Mouse (Mus musculus): Measurements from ENCODE around the gene Fubp3.

Fubp3 gene

GRCm38 (mm10) chr2:31633531-31633930 is 61.1 kb downstream of the Fubp3 start:
- no peak for DNase-seq

GRCm38 (mm10) chr2:31635281-31636137 is 63.1 kb downstream of the Fubp3 start:
- DNase-seq, result no peak

GRCm38 (mm10) chr2:31636138-31636741 is 63.8 kb downstream of the Fubp3 start:
- DNase-seq, result no peak

GRCm38 (mm10) chr2:31636742-31637141 is 64.3 kb downstream of the Fubp3 start:
- DNase-seq, result no peak

- DNase-seq, result no peak
Measured at GRCm38 (mm10) chr2:31637311-31637710, 64.9 kb downstream of the Fubp3 start.

GRCm38 (mm10) chr2:31637807-31638206 is 65.4 kb downstream of the Fubp3 start:
- peak in 1 of 2 experiments; percentile 42 for DNase-seq

GRCm38 (mm10) chr2:31638581-31639465 is 66.4 kb downstream of the Fubp3 start:
- DNase-seq, result no peak

- DNase-seq, result no peak
Measured at GRCm38 (mm10) chr2:31639466-31639760, 67.0 kb downstream of the Fubp3 start.

- DNase-seq, result no peak
Measured at GRCm38 (mm10) chr2:31639901-31640608, 67.6 kb downstream of the Fubp3 start, which contains the start of gene Prdm12. Gene Prdm12, plus strand, starts transcription at chr2:31640037.

- no peak for DNase-seq
Measured at GRCm38 (mm10) chr2:31640609-31641507, 68.4 kb downstream of the Fubp3 start.

GRCm38 (mm10) chr2:31641508-31641830 is 69.0 kb downstream of the Fubp3 start:
- DNase-seq, result no peak

GRCm38 (mm10) chr2:31641929-31642328 is 69.5 kb downstream of the Fubp3 start:
- no peak for DNase-seq

- no peak for DNase-seq
Measured at GRCm38 (mm10) chr2:31653971-31654853, 81.8 kb downstream of the Fubp3 start.

GRCm38 (mm10) chr2:31654854-31655559 is 82.6 kb downstream of the Fubp3 start:
- peak in 1 of 2 experiments; percentile 50 for DNase-seq

GRCm38 (mm10) chr2:31656374-31656773 is 83.9 kb downstream of the Fubp3 start:
- no peak for DNase-seq

- no peak for DNase-seq
Measured at GRCm38 (mm10) chr2:31662939-31663803, 90.7 kb downstream of the Fubp3 start.

- DNase-seq, result no peak
Measured at GRCm38 (mm10) chr2:31663804-31664180, 91.3 kb downstream of the Fubp3 start.
